Mouse (Mus musculus) intestine, embryonic 14.5 days (tissue): Measurements from ENCODE around the gene Rbfox1. TPM values are rescaled to one million over a fixed set of nuclear protein-coding genes. Genes with fewer than 3 reads are reported as not detected.

ENCODE experiments used
- ATAC-seq: fragments of 200-750 bp; cut with Nextera tagmentation; replicated peaks from 2 replicates; pipeline ENCODE4 v1.8.0; 2017; ENCODE audit warnings: low read depth, moderate number of reproducible peaks, moderate TSS enrichment, moderate library complexity; ENCODE audit not compliant: low FRiP score, low TSS enrichment
- DNase-seq: peaks from one replicate; pipeline ENCODE4 v3.0.0-alpha.2; 2018; ENCODE audit warnings: low spot score
- H3K27ac ChIP-seq: fragments of 300-500 bp; sonication (generic); 2 replicates; pipeline ENCODE4 v1.5.1; 2014; ENCODE audit warnings: low read depth, mild to moderate bottlenecking, control low read depth
- H3K27me3 ChIP-seq: fragments of 300-500 bp; sonication (generic); replicated peaks from 2 replicates; pipeline ENCODE4 v1.6.1; 2014; ENCODE audit warnings: low read length, control low read depth; ENCODE audit not compliant: control insufficient read depth, insufficient read depth
- H3K36me3 ChIP-seq: fragments of 300-500 bp; sonication (generic); 2 replicates; pipeline ENCODE4 v1.6.1; 2014; ENCODE audit warnings: low read length, control low read depth; ENCODE audit not compliant: control insufficient read depth, insufficient read depth
- H3K4me1 ChIP-seq: fragments of 300-500 bp; sonication (generic); replicated peaks from 2 replicates; pipeline ENCODE4 v1.6.1; 2014; ENCODE audit warnings: low read length, control low read depth, mixed read lengths; ENCODE audit not compliant: control insufficient read depth, insufficient read depth
- H3K4me2 ChIP-seq: fragments of 300-500 bp; sonication (generic); 2 replicates; pipeline ENCODE4 v1.6.1; 2014; ENCODE audit warnings: low read length
- H3K4me3 ChIP-seq: fragments of 300-500 bp; sonication (generic); 2 replicates; pipeline ENCODE4 v1.5.1; 2014; ENCODE audit warnings: low read depth, low read length, control low read depth, mixed read lengths
- H3K9ac ChIP-seq: fragments of 300-500 bp; sonication (generic); 2 replicates; pipeline ENCODE4 v1.6.1; 2014; ENCODE audit warnings: mild to moderate bottlenecking, low read length
- H3K9me3 ChIP-seq: fragments of 300-500 bp; sonication (generic); 2 replicates; pipeline ENCODE4 v1.6.1; 2016; ENCODE audit warnings: low read length, control low read depth; ENCODE audit not compliant: control insufficient read depth
- WGBS: fragments of 180-500 bp; shearing (Covaris S2); extraction: QIAGEN DNeasy Blood & Tissue Kit; methylation state at CpG from one replicate; pipeline ENCODE4 v1.1.7; 2014; 5-methylcytosine and 5-hydroxymethylcytosine counted together
- polyA plus RNA-seq: library from polyadenylated mRNA; unstranded; fragments of >200 nt; fragmentation: Nextera tagmentation; extraction: Ambion mirVana; gene quantifications from 2 replicates; pipeline ENCODE4 v1.2.1, GENCODE M21; 2014

Rbfox1 gene
- polyA plus RNA-seq, 1 experiment from 2014 or later, result 3.3 TPM

DNA sequence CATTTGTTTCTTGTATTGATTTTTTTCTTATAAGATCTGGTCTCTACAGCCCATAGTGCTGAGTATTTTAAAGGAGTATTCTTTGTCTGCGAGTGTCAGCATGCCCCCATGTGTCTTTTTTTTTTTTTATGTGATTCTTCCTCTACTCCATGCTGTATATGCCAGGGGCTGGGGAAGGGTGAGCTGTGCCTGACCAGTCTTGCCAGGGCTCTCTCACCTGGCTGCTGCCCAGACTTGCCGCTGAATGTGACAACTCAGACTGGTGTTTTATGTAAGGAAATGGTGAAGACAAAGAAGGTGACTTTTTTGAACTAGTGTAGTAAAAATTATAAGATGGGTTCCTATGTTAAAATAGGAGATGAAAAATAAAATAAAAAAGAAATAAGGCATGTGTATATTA lies 1262.7 kb downstream of the Rbfox1 start:
- H3K27ac ChIP-seq, result no peak overlapping the region
- H3K4me1 ChIP-seq, result peaks cover 13% of the 10 kb centered on the region
- H3K36me3 ChIP-seq, result no peaks in the 10 kb centered on the region
- H3K9me3 ChIP-seq, result no peaks in the 10 kb centered on the region
- no peak overlapping the region for H3K9ac ChIP-seq
- WGBS, result 82% methylated on average over 2 of the region's 2 CpGs
- ATAC-seq (no peak), DNase-seq (no peak)
- H3K4me3 ChIP-seq, result no peak overlapping the region
- no peaks in the 10 kb centered on the region for H3K27me3 ChIP-seq
- H3K4me2 ChIP-seq, result no peak overlapping the region

GRCm38 (mm10) chr16:7149106-7149899 lies 1264.1 kb downstream of the Rbfox1 start:
- Histone ChIP-seq H3K9me3 (no peaks in the 10 kb centered on the region), H3K4me3 (no peak overlapping the region), H3K27ac (0 out of 2 replicates have a peak overlapping the region, but pooled peaks have one; percentile 64), H3K4me2 (peak overlapping the region; percentile 18), H3K4me1 (peaks cover 13% of the 10 kb centered on the region), H3K27me3 (no peaks in the 10 kb centered on the region), H3K36me3 (no peaks in the 10 kb centered on the region), H3K9ac (no peak overlapping the region)
- WGBS, result 62% methylated on average over 16 of the region's 16 CpGs
- ATAC-seq, result peak; percentile 64; the same call in 1 of the 2 replicates
- DNase-seq, result no peak

DNA sequence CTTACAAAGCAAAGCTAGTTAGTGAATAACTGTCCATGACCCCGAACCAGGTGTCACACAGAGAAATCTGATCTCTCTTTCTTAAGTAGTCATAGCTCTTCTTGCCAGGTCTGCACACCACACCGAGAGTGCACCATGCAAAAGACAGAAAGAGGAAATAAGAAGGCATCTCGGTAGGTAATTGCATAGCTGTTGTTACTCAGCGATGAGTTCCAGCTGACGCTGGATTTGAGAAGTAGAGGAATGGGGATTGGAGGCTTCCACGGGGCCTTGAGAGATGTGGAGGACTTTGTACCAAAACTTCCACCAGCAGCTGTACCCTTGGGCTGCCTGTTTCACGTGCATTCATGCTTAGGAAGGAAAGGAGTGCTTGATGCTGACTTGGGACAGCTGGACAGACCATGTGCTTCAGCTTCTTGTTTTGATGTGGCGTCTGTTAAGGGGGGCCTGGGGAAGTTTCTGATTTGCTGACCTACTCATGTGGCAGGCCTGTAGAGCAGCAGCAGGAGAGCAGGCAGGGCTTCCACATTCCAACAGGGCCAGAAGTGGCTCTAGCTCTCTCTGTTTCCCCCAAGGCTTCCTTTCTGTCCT lies 1265.1 kb downstream of the Rbfox1 start:
- 0 out of 2 replicates have a peak, but pooled peaks have one; percentile 36 for ATAC-seq
- Histone ChIP-seq H3K36me3 (no peaks in the 10 kb centered on the region), H3K9me3 (no peaks in the 10 kb centered on the region), H3K4me2 (peak overlapping the region; percentile 18; the same call in 1 of the 2 replicates), H3K27ac (peak overlapping the region; percentile 64; the same call in 1 of the 2 replicates), H3K4me3 (no peak overlapping the region; the same call in 1 of the 2 replicates), H3K4me1 (peaks cover 13% of the 10 kb centered on the region), H3K9ac (no peak overlapping the region), H3K27me3 (no peaks in the 10 kb centered on the region)
- DNase-seq, result peak; percentile 60
- WGBS, result 19% methylated on average over 8 of the region's 8 CpGs

DNA sequence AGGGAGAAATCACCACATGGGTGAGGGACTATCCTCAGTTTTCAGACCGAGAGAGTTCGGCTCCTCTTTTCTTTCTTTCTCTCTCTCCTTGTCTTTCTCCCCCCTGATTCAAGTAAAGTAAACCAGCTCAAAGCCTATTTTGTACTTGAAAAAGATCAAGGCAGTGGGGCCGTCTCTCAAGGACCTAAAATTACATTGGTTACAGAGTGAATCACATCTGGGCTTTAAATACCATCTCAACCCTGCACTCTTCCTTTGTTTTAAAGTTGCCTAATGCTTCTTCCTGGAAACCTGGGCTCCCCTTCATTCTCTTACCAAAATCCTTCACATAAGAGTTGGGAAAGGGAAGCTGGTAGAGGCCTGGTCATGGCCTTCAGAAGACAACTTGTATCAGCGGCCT lies 1267.2 kb downstream of the Rbfox1 start:
- H3K9ac ChIP-seq, result no peak overlapping the region
- no peaks in the 10 kb centered on the region for H3K9me3 ChIP-seq
- H3K27ac ChIP-seq, result no peak overlapping the region
- DNase-seq (no peak), ATAC-seq (no peak)
- WGBS, result 76% methylated on average over 4 of the region's 4 CpGs
- no peaks in the 10 kb centered on the region for H3K27me3 ChIP-seq
- H3K4me2 ChIP-seq, result no peak overlapping the region
- no peaks in the 10 kb centered on the region for H3K36me3 ChIP-seq
- no peak overlapping the region for H3K4me3 ChIP-seq
- peaks cover 13% of the 10 kb centered on the region for H3K4me1 ChIP-seq

GRCm38 (mm10) chr16:7154671-7155070 lies 1269.5 kb downstream of the Rbfox1 start:
- no peak overlapping the region for H3K4me2 ChIP-seq
- no peak overlapping the region for H3K27ac ChIP-seq
- peaks cover 11% of the 10 kb centered on the region for H3K4me1 ChIP-seq
- no peak overlapping the region for H3K4me3 ChIP-seq
- no peak for DNase-seq
- H3K9ac ChIP-seq, result no peak overlapping the region
- no peaks in the 10 kb centered on the region for H3K36me3 ChIP-seq
- 89% methylated on average over 3 of the region's 3 CpGs for WGBS
- H3K27me3 ChIP-seq, result no peaks in the 10 kb centered on the region
- ATAC-seq, result no peak
- H3K9me3 ChIP-seq, result no peaks in the 10 kb centered on the region

- H3K4me2 ChIP-seq, result no peak overlapping the region
- H3K9me3 ChIP-seq, result no peaks in the 10 kb centered on the region
- H3K9ac ChIP-seq, result no peak overlapping the region
- WGBS, result 75% methylated on average over 8 of the region's 8 CpGs
- H3K27me3 ChIP-seq, result no peaks in the 10 kb centered on the region
- H3K36me3 ChIP-seq, result no peaks in the 10 kb centered on the region
- no peaks in the 10 kb centered on the region for H3K4me1 ChIP-seq
- H3K4me3 ChIP-seq, result no peak overlapping the region
- ATAC-seq (no peak), DNase-seq (no peak)
- no peak overlapping the region for H3K27ac ChIP-seq
These were observed 1274.0 kb downstream of the Rbfox1 start for GRCm38 (mm10) chr16:7158856-7159826.

- no peaks in the 10 kb centered on the region for H3K27me3 ChIP-seq
- 84% methylated on average over 6 of the region's 6 CpGs for WGBS
- H3K4me1 ChIP-seq, result no peaks in the 10 kb centered on the region
- no peak overlapping the region for H3K4me2 ChIP-seq
- no peak overlapping the region for H3K9ac ChIP-seq
- no peak for DNase-seq
- no peaks in the 10 kb centered on the region for H3K36me3 ChIP-seq
- H3K27ac ChIP-seq, result no peak overlapping the region
- ATAC-seq, result no peak
- no peak overlapping the region for H3K4me3 ChIP-seq
- no peaks in the 10 kb centered on the region for H3K9me3 ChIP-seq
These were observed 1274.7 kb downstream of the Rbfox1 start for GRCm38 (mm10) chr16:7159827-7160217.

GRCm38 (mm10) chr16:7162168-7162567 lies 1277.0 kb downstream of the Rbfox1 start:
- no peaks in the 10 kb centered on the region for H3K9me3 ChIP-seq
- no peak overlapping the region for H3K4me3 ChIP-seq
- H3K4me2 ChIP-seq, result no peak overlapping the region
- no peaks in the 10 kb centered on the region for H3K27me3 ChIP-seq
- H3K9ac ChIP-seq, result no peak overlapping the region
- no peak for DNase-seq
- WGBS, result 75% methylated on average over 4 of the region's 4 CpGs
- no peaks in the 10 kb centered on the region for H3K4me1 ChIP-seq
- ATAC-seq, result no peak
- no peak overlapping the region for H3K27ac ChIP-seq
- H3K36me3 ChIP-seq, result no peaks in the 10 kb centered on the region
